Mouse (Mus musculus) hindbrain, embryonic 10.5 days (tissue): ENCODE measurements around the gene Pcare. TPM values are rescaled to one million over a fixed set of nuclear protein-coding genes. Genes with fewer than 3 reads are reported as not detected.

Source experiments
- polyA plus RNA-seq: library from polyadenylated mRNA; unstranded; fragments of >200 nt; fragmentation: Nextera tagmentation; extraction: Ambion mirVana; gene quantifications from 2 replicates; pipeline ENCODE4 v1.2.1, GENCODE M21; 2016

Gene Pcare
- polyA plus RNA-seq, 1 experiment from 2014 or later = not detected

Other genes starting within 250 kb of the Pcare start
- gene Ndc80, start 226.0 kb downstream of the Pcare start, polyA plus RNA-seq = 38.4 and 59.5 TPM in 2 replicates
- gene Spdya, start 200.8 kb downstream of the Pcare start, polyA plus RNA-seq = 0.92 and 1.3 TPM in 2 replicates
- 59.9 and 94.3 TPM in 2 replicates for gene Wdr43, start 137.0 kb downstream of the Pcare start, polyA plus RNA-seq
- 0.05 and 0.09 TPM in 2 replicates for gene Togaram2, start 79.6 kb downstream of the Pcare start, polyA plus RNA-seq
- 4.1 and 4.9 TPM in 2 replicates for gene Clip4, start 15.6 kb upstream of the Pcare start, polyA plus RNA-seq